Mouse (Mus musculus) megakaryocyte, embryonic 14.5 days (primary cell): ENCODE results near the gene Gmfb.

Experiments used
- FLI1 ChIP-seq: IDR thresholded peaks from 2 replicates; pipeline ENCODE4 v1.6.1; 2012; ENCODE audit warnings: low read length, inconsistent platforms, mixed read lengths
- GATA1 ChIP-seq: IDR thresholded peaks from 3 replicates; pipeline ENCODE4 v1.6.1; 2012; ENCODE audit warnings: mixed read lengths, low read length, inconsistent platforms, borderline replicate concordance

DNA sequence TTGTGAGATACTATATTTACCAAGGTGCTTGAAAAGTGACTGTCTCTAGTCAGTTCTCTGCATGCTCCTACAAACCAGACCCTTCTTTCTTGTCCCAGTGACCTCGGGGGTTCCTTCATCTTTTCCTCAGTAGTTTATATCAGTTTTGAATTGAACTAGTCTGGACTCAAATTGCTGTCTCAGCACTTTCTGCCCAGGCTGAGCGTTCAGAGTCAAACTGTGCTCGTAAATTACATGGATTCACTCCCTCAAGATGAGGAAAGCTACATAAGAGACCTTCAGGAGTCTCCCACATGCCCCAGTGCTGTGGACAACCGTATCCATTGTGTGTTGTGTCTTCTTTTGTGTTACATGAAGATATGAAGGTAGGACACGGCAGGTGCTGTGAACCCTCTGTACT, 26.7 kb upstream of the Gmfb start:
- TF ChIP-seq GATA1: no peak
- no peak for TF ChIP-seq FLI1
